Mouse (Mus musculus) ES-E14 (cell line): ENCODE results near the gene Tnip3. TPM values are rescaled to one million over a fixed set of nuclear protein-coding genes. Genes with fewer than 3 reads are reported as not detected.

Source experiments
- DNase-seq: peaks from one replicate; pipeline ENCODE4 v3.0.0-alpha.2; 2013; ENCODE audit warnings: low read depth, low spot score
- H3K27ac ChIP-seq: 2 replicates; pipeline ENCODE4 v1.5.1; 2012; ENCODE audit warnings: low read depth, mild to moderate bottlenecking, low read length, moderate library complexity, mixed read lengths; ENCODE audit not compliant: poor library complexity, insufficient read depth, severe bottlenecking
- H3K36me3 ChIP-seq: 2 replicates; pipeline ENCODE4 v1.6.1; 2012; ENCODE audit warnings: mild to moderate bottlenecking, low read length, moderate library complexity, mixed read lengths; ENCODE audit not compliant: control insufficient read depth, poor library complexity, insufficient read depth, severe bottlenecking
- H3K4me1 ChIP-seq, 2 experiments: fragments of 150-350 bp in 1 of 2; sonication (generic) in 1 of 2; 2 replicates each; pipeline ENCODE4 v1.6.1; 2012; ENCODE audit warnings: low read length in 2 of 2, mild to moderate bottlenecking in 1 of 2, mixed read lengths in 1 of 2; ENCODE audit not compliant: control insufficient read depth in 2 of 2, insufficient read depth in 2 of 2, poor library complexity in 1 of 2
- H3K4me3 ChIP-seq, 2 experiments: fragments of 150-350 bp in 1 of 2; sonication (generic) in 1 of 2; 2 replicates each; pipeline ENCODE4 v1.5.1; 2012; ENCODE audit warnings: low read length in 2 of 2, low read depth in 1 of 2, mild to moderate bottlenecking in 1 of 2, mixed read lengths in 1 of 2; ENCODE audit not compliant: insufficient read depth in 1 of 2, poor library complexity in 1 of 2, severe bottlenecking in 1 of 2
- H3K9ac ChIP-seq: 2 replicates; pipeline ENCODE4 v1.6.1; 2012; ENCODE audit warnings: low read depth, mild to moderate bottlenecking, low read length, mixed read lengths; ENCODE audit not compliant: poor library complexity, insufficient read depth, severe bottlenecking
- H3K9me3 ChIP-seq: fragments of 150-350 bp; sonication (generic); 2 replicates; pipeline ENCODE4 v1.6.1; 2012; ENCODE audit warnings: low read depth, mild to moderate bottlenecking, low read length; ENCODE audit not compliant: control insufficient read depth, insufficient read depth
- CHD2 ChIP-seq: IDR thresholded peaks from 2 replicates; pipeline ENCODE4 v1.6.1; 2014; ENCODE audit warnings: mild to moderate bottlenecking, low read depth, low read length, inconsistent platforms
- HCFC1 ChIP-seq: IDR thresholded peaks from 2 replicates; pipeline ENCODE4 v1.6.1; 2012; ENCODE audit warnings: low read length, inconsistent platforms, borderline replicate concordance; ENCODE audit not compliant: insufficient read depth
- MAFK ChIP-seq: IDR thresholded peaks from 2 replicates; pipeline ENCODE4 v1.6.1; 2014; ENCODE audit warnings: mild to moderate bottlenecking, low read depth, low read length, inconsistent platforms; ENCODE audit not compliant: insufficient read depth
- ZC3H11A ChIP-seq: IDR thresholded peaks from 2 replicates; pipeline ENCODE4 v1.6.1; 2012; ENCODE audit warnings: low read depth, mild to moderate bottlenecking, inconsistent platforms, low read length, borderline replicate concordance
- ZNF384 ChIP-seq: IDR thresholded peaks from 2 replicates; pipeline ENCODE4 v1.6.1; 2012; ENCODE audit warnings: low read depth, low read length, inconsistent platforms
- in situ Hi-C, 2 experiments: fragments of 600-800 bp; cut with MboI; formaldehyde crosslinking; loops; one replicate each; pipeline ENCODE4 v1.15.1; 2025; ENCODE audit warnings: low sequenced_read_pairs in 2 of 2, inconsistent platforms in 1 of 2; ENCODE audit not compliant: unreplicated experiment in 2 of 2
- total RNA-seq: library from RNA; depleted of rRNA; stranded (reverse); fragments of 300-350 nt; gene quantifications from 2 replicates; pipeline ENCODE4 v1.2.3, GENCODE M21; 2012

The Tnip3 gene
- total RNA-seq, 1 experiment = not detected

DNA sequence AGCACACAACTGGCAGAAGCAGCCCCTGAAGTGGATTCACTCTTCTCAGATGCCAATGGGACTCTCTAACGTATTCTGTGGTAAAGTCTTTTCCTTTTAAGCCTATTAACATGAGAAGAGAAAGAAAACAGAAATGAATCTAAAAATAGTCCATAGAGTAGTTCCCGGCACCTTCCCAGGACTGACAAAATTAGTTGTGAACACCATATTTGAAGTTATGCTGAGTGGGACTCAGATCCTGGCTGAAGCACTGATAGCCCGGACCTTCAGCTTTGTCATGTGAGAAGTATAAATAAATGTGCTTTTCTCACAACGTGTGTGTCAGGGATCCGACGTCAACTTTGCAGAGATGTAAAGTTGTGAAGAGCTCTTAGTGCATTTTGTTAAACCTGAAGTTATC lies 138.9 kb downstream of the Tnip3 start:
- H3K4me1 ChIP-seq = no peaks in the 10 kb centered on the region
- in situ Hi-C loops = no loop called here
- H3K27ac ChIP-seq = no peak overlapping the region
- DNase-seq = no peak
- H3K9ac ChIP-seq = no peak overlapping the region
- H3K36me3 ChIP-seq = no peaks in the 10 kb centered on the region
- H3K4me3 ChIP-seq = no peak overlapping the region
- TF ChIP-seq MAFK = no peak
- no peaks in the 10 kb centered on the region for H3K9me3 ChIP-seq

- in situ Hi-C loops = no loop called here
- no peak for DNase-seq
- Histone ChIP-seq H3K36me3 (no peaks in the 10 kb centered on the region), H3K9ac (no peak overlapping the region), H3K4me1 (no peaks in the 10 kb centered on the region), H3K4me3 (no peak overlapping the region), H3K27ac (no peak overlapping the region), H3K9me3 (no peaks in the 10 kb centered on the region)
- TF ChIP-seq MAFK (no peak), HCFC1 (no peak), ZNF384 (no peak), ZC3H11A (no peak), CHD2 (no peak)
Observed at GRCm38 (mm10) chr6:65666295-65666694, 141.2 kb downstream of the Tnip3 start.

GRCm38 (mm10) chr6:65669971-65670370 lies 144.9 kb downstream of the Tnip3 start:
- Histone ChIP-seq H3K4me1 (no peaks in the 10 kb centered on the region; a peak in 1 of 4 replicates), H3K4me3 (no peak overlapping the region), H3K36me3 (no peaks in the 10 kb centered on the region), H3K9ac (no peak overlapping the region), H3K27ac (no peak overlapping the region), H3K9me3 (no peaks in the 10 kb centered on the region)
- DNase-seq = no peak
- in situ Hi-C loops = no loop called here
- TF ChIP-seq CHD2 (no peak), ZNF384 (no peak), HCFC1 (no peak)

DNA sequence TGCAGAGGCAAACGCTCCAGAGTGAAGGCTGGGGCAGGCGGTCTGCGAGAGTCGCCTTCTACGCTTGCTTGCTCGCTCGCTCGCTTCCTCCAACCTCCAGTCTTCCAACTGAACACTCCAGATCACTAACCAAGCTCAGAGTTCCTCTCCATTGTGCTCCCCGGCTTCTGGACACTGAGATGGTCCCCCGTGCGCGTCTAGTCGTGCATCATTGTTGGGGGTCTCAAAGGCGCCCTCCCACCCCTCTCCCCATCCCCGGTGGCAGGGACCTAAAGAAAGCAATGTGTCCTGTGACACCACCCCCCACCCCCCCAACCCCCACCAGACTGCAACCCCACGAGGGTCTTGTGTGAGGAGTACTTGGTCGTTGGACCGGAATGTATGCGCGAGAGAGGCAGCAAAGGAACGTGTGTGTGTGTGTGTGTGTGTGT lies 145.9 kb downstream of the Tnip3 start:
- no peak overlapping the region for H3K27ac ChIP-seq
- no peaks in the 10 kb centered on the region for H3K9me3 ChIP-seq
- H3K4me3 ChIP-seq = peak overlapping the region; percentile 69 to 82; a peak in 2 of 4 replicates
- no peak for TF ChIP-seq CHD2
- no peak for TF ChIP-seq MAFK
- TF ChIP-seq ZC3H11A = no peak
- no peak for TF ChIP-seq ZNF384
- no peak for TF ChIP-seq HCFC1
- in situ Hi-C loops = no loop called here
- DNase-seq = peak; percentile 6
- no peaks in the 10 kb centered on the region for H3K36me3 ChIP-seq
- H3K4me1 ChIP-seq = no peaks in the 10 kb centered on the region; a peak in 1 of 4 replicates
- H3K9ac ChIP-seq = no peak overlapping the region

DNA sequence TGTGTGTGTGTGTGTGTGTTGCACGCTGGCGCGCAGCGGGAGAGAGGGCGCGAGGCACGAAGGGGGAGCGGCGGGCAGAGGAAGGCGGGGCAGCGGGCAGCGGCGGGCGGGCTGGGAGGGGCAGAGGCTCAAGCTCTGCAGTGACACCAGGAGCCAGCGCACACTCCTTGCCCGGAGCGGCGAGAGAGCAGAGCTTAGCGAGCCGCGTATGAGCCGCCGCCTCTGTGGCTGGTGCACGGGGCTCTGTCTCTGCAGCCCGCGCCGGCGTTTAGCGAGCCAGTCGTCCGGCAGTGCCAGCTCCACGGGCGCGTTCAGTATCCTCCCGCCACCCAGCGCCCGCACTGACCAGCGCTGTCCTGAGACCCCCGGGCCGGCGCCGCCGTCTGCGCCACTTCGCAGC lies 146.3 kb downstream of the Tnip3 start, which contains the start of gene Ndnf:
TSS of gene Ndnf (plus strand) at position 140 of the 400 bp plus-strand sequence.
- Histone ChIP-seq H3K27ac (no peak within 1 kb of the TSS), H3K4me1 (no peaks in the 10 kb centered on the region; a peak in 1 of 4 replicates), H3K9ac (peak within 1 kb of the TSS; percentile 0), H3K9me3 (no peaks in the 10 kb centered on the region), H3K4me3 (peak within 1 kb of the TSS; percentile 69 to 82), H3K36me3 (no peaks in the 10 kb centered on the region)
- TF ChIP-seq ZC3H11A (no peak), HCFC1 (no peak), CHD2 (no peak), MAFK (no peak), ZNF384 (no peak)
- peak; percentile 15 for DNase-seq
- in situ Hi-C loops = no loop called here
